Mouse (Mus musculus): ENCODE measurements around the gene Lrp8. TPM values are rescaled to one million over a fixed set of nuclear protein-coding genes. Genes with fewer than 3 reads are reported as not detected.

The Lrp8 gene
- total and polyA plus RNA-seq, 2 experiments, result 0.09 to 0.11 TPM

GRCm38 (mm10) chr4:107820856-107821619 lies 19.0 kb downstream of the Lrp8 start:
- peak; percentile 19 for DNase-seq (ENCODE audit: extremely low read depth, low read depth, low spot score)

GRCm38 (mm10) chr4:107822936-107823411 lies 20.9 kb downstream of the Lrp8 start:
- no peak overlapping the region for H3K4me3 ChIP-seq (ENCODE audit: insufficient read depth, low read depth, low read length)
- no peak for DNase-seq (ENCODE audit: extremely low read depth, low read depth, low spot score)
- 75% methylated on average over 9 of the region's 9 CpGs for WGBS
- H3K27me3 ChIP-seq (ENCODE audit: control insufficient read depth, insufficient read depth, low read length), result no peaks in the 10 kb centered on the region
- H3K27ac ChIP-seq (replicated peaks; ENCODE audit: insufficient read depth, low read depth, low read length), result no peak overlapping the region
- no peaks in the 10 kb centered on the region for H3K79me2 ChIP-seq (ENCODE audit: control insufficient read depth, insufficient read depth, low read length)
- no peaks in the 10 kb centered on the region for H3K4me1 ChIP-seq (ENCODE audit: control insufficient read depth, insufficient read depth, low read length)
- TF ChIP-seq CTCF (IDR thresholded peaks at IDR 0.05; ENCODE audit: low read depth, low read length), result no peak
- no peak for TF ChIP-seq POLR2A (IDR thresholded peaks at IDR 0.05; ENCODE audit: extremely low read depth, insufficient read depth, low read length)
- H3K9ac ChIP-seq (ENCODE audit: low read depth, low read length), result no peak overlapping the region
- H3K36me3 ChIP-seq (ENCODE audit: control insufficient read depth, insufficient read depth, low read length), result no peaks in the 10 kb centered on the region

More at GRCm38 (mm10) chr4:107820856-107821619, 19.0 kb downstream of the Lrp8 start:
- no peaks in the 10 kb centered on the region; the same call in 1 of the 2 replicates for H3K27me3 ChIP-seq (ENCODE audit: control insufficient read depth, insufficient read depth, low read length)
- 73% methylated on average over 8 of the region's 8 CpGs for WGBS
- H3K4me3 ChIP-seq (ENCODE audit: insufficient read depth, low read depth, low read length), result no peak overlapping the region
- no peaks in the 10 kb centered on the region for H3K79me2 ChIP-seq (ENCODE audit: control insufficient read depth, insufficient read depth, low read length)
- no peak overlapping the region for H3K9ac ChIP-seq (ENCODE audit: low read depth, low read length)
- no peaks in the 10 kb centered on the region for H3K4me1 ChIP-seq (ENCODE audit: control insufficient read depth, insufficient read depth, low read length)
- no peak for TF ChIP-seq CTCF (IDR thresholded peaks at IDR 0.05; ENCODE audit: low read depth, low read length)
- H3K27ac ChIP-seq (replicated peaks; ENCODE audit: insufficient read depth, low read depth, low read length), result no peak overlapping the region
- H3K36me3 ChIP-seq (ENCODE audit: control insufficient read depth, insufficient read depth, low read length), result no peaks in the 10 kb centered on the region

GRCm38 (mm10) chr4:107823511-107823910 lies 21.4 kb downstream of the Lrp8 start:
- Histone ChIP-seq H3K79me2 (ENCODE audit: control insufficient read depth, insufficient read depth, low read length) (no peaks in the 10 kb centered on the region), H3K27me3 (ENCODE audit: control insufficient read depth, insufficient read depth, low read length) (no peaks in the 10 kb centered on the region), H3K4me3 (ENCODE audit: insufficient read depth, low read depth, low read length) (no peak overlapping the region), H3K9ac (ENCODE audit: low read depth, low read length) (no peak overlapping the region), H3K4me1 (ENCODE audit: control insufficient read depth, insufficient read depth, low read length) (no peaks in the 10 kb centered on the region), H3K27ac (replicated peaks; ENCODE audit: insufficient read depth, low read depth, low read length) (no peak overlapping the region), H3K36me3 (ENCODE audit: control insufficient read depth, insufficient read depth, low read length) (no peaks in the 10 kb centered on the region)
- no peak for DNase-seq (ENCODE audit: extremely low read depth, low read depth, low spot score)
- TF ChIP-seq POLR2A (IDR thresholded peaks at IDR 0.05; ENCODE audit: extremely low read depth, insufficient read depth, low read length) (no peak), CTCF (IDR thresholded peaks at IDR 0.05; ENCODE audit: low read depth, low read length) (no peak)
- WGBS, result 76% methylated on average over 11 of the region's 11 CpGs

GRCm38 (mm10) chr4:107828727-107829218 lies 26.7 kb downstream of the Lrp8 start:
- Histone ChIP-seq H3K36me3 (ENCODE audit: control insufficient read depth, insufficient read depth, low read length) (no peaks in the 10 kb centered on the region), H3K27me3 (ENCODE audit: control insufficient read depth, insufficient read depth, low read length) (no peaks in the 10 kb centered on the region), H3K4me3 (ENCODE audit: insufficient read depth, low read depth, low read length) (no peak overlapping the region), H3K9ac (ENCODE audit: low read depth, low read length) (no peak overlapping the region), H3K27ac (replicated peaks; ENCODE audit: insufficient read depth, low read depth, low read length) (no peak overlapping the region), H3K4me1 (ENCODE audit: control insufficient read depth, insufficient read depth, low read length) (no peaks in the 10 kb centered on the region), H3K79me2 (ENCODE audit: control insufficient read depth, insufficient read depth, low read length) (no peaks in the 10 kb centered on the region)
- no peak for DNase-seq (ENCODE audit: extremely low read depth, low read depth, low spot score)
- WGBS, result 57% methylated on average over 10 of the region's 10 CpGs
- TF ChIP-seq POLR2A (IDR thresholded peaks at IDR 0.05; ENCODE audit: extremely low read depth, insufficient read depth, low read length) (no peak), CTCF (IDR thresholded peaks at IDR 0.05; ENCODE audit: low read depth, low read length) (no peak)

GRCm38 (mm10) chr4:107829675-107830074 lies 27.6 kb downstream of the Lrp8 start:
- H3K36me3 ChIP-seq (ENCODE audit: control insufficient read depth, insufficient read depth, low read length), result no peaks in the 10 kb centered on the region
- no peak for DNase-seq (ENCODE audit: extremely low read depth, low read depth, low spot score)
- H3K9ac ChIP-seq (ENCODE audit: low read depth, low read length), result no peak overlapping the region
- H3K27ac ChIP-seq (replicated peaks; ENCODE audit: insufficient read depth, low read depth, low read length), result no peak overlapping the region
- 61% methylated on average over 2 of the region's 2 CpGs for WGBS
- no peak for TF ChIP-seq POLR2A (IDR thresholded peaks at IDR 0.05; ENCODE audit: extremely low read depth, insufficient read depth, low read length)
- TF ChIP-seq CTCF (IDR thresholded peaks at IDR 0.05; ENCODE audit: low read depth, low read length), result no peak
- H3K4me3 ChIP-seq (ENCODE audit: insufficient read depth, low read depth, low read length), result no peak overlapping the region
- H3K4me1 ChIP-seq (ENCODE audit: control insufficient read depth, insufficient read depth, low read length), result no peaks in the 10 kb centered on the region
- no peaks in the 10 kb centered on the region for H3K27me3 ChIP-seq (ENCODE audit: control insufficient read depth, insufficient read depth, low read length)
- no peaks in the 10 kb centered on the region for H3K79me2 ChIP-seq (ENCODE audit: control insufficient read depth, insufficient read depth, low read length)

GRCm38 (mm10) chr4:107830189-107830588 lies 28.1 kb downstream of the Lrp8 start:
- Histone ChIP-seq H3K79me2 (ENCODE audit: control insufficient read depth, insufficient read depth, low read length) (no peaks in the 10 kb centered on the region), H3K9ac (ENCODE audit: low read depth, low read length) (no peak overlapping the region), H3K36me3 (ENCODE audit: control insufficient read depth, insufficient read depth, low read length) (no peaks in the 10 kb centered on the region), H3K4me3 (ENCODE audit: insufficient read depth, low read depth, low read length) (no peak overlapping the region), H3K4me1 (ENCODE audit: control insufficient read depth, insufficient read depth, low read length) (no peaks in the 10 kb centered on the region), H3K27ac (replicated peaks; ENCODE audit: insufficient read depth, low read depth, low read length) (no peak overlapping the region), H3K27me3 (ENCODE audit: control insufficient read depth, insufficient read depth, low read length) (no peaks in the 10 kb centered on the region)
- WGBS, result 80% methylated on average over 10 of the region's 10 CpGs
- DNase-seq (ENCODE audit: extremely low read depth, low read depth, low spot score), result no peak
- TF ChIP-seq POLR2A (IDR thresholded peaks at IDR 0.05; ENCODE audit: extremely low read depth, insufficient read depth, low read length) (no peak), CTCF (IDR thresholded peaks at IDR 0.05; ENCODE audit: low read depth, low read length) (no peak)

Data from liver, adult 2 months (tissue).